Mouse (Mus musculus): ENCODE measurements around the gene Adcy1.

- TF ChIP-seq EP300 (IDR thresholded peaks at IDR 0.05; ENCODE audit: low read depth), result no peak
- TF ChIP-seq CTCF (IDR thresholded peaks at IDR 0.05; ENCODE audit: low read depth), result no peak
These were observed 116.0 kb downstream of the Adcy1 start for GRCm38 (mm10) chr11:7179276-7179675.
